Mouse (Mus musculus) hindbrain, embryonic 10.5 days (tissue): Measurements from ENCODE around the gene P3h3. TPM values are rescaled to one million over a fixed set of nuclear protein-coding genes. Genes with fewer than 3 reads are reported as not detected.
A peak's percentile ranks its signal among the peaks of the same experiment; 100 is the strongest.

Source experiments
- DNase-seq: peaks from one replicate; pipeline ENCODE4 v3.0.0-alpha.2; 2017; ENCODE audit warnings: low spot score
- H3K27ac ChIP-seq: fragments of 300-500 bp; sonication (generic); 2 replicates; pipeline ENCODE4 v1.5.1; 2016; ENCODE audit warnings: mild to moderate bottlenecking, moderate library complexity
- H3K27me3 ChIP-seq: fragments of 300-500 bp; sonication (generic); 2 replicates; pipeline ENCODE4 v1.6.1; 2016; ENCODE audit warnings: mild to moderate bottlenecking; ENCODE audit not compliant: poor library complexity, insufficient read depth, severe bottlenecking
- H3K36me3 ChIP-seq: fragments of 300-500 bp; sonication (generic); 2 replicates; pipeline ENCODE4 v1.6.1; 2016; ENCODE audit warnings: mild to moderate bottlenecking, moderate library complexity
- H3K4me1 ChIP-seq: fragments of 300-500 bp; sonication (generic); replicated peaks from 2 replicates; pipeline ENCODE4 v1.6.1; 2016; ENCODE audit warnings: mild to moderate bottlenecking
- H3K4me3 ChIP-seq: fragments of 300-500 bp; sonication (generic); 2 replicates; pipeline ENCODE4 v1.5.1; 2016; ENCODE audit warnings: mild to moderate bottlenecking, moderate library complexity
- H3K9me3 ChIP-seq: fragments of 300-500 bp; sonication (generic); 2 replicates; pipeline ENCODE4 v1.6.1; 2016; ENCODE audit warnings: mild to moderate bottlenecking, moderate library complexity
- WGBS: fragments of 180-500 bp; shearing (Covaris S2); methylation state at CpG from one replicate; pipeline ENCODE4 v1.1.7; 2016; 5-methylcytosine and 5-hydroxymethylcytosine counted together
- polyA plus RNA-seq: library from polyadenylated mRNA; unstranded; fragments of >200 nt; fragmentation: Nextera tagmentation; extraction: Ambion mirVana; gene quantifications from 2 replicates; pipeline ENCODE4 v1.2.1, GENCODE M21; 2016

P3h3 gene
- polyA plus RNA-seq, 1 experiment from 2014 or later: 13.4 TPM

- DNase-seq: no peak
- H3K27me3 ChIP-seq: no peaks in the 10 kb centered on the region
- H3K9me3 ChIP-seq: no peaks in the 10 kb centered on the region
- no peak within 1 kb of the TSS for H3K4me3 ChIP-seq
- no peaks in the 10 kb centered on the region for H3K36me3 ChIP-seq
- no peak within 1 kb of the TSS for H3K27ac ChIP-seq
- 0 out of 2 replicates have a peak, but pooled peaks cover 5% of the 10 kb centered on the region for H3K4me1 ChIP-seq
- 93% methylated on average over 9 of the region's 9 CpGs for WGBS
Observed at GRCm38 (mm10) chr6:124887986-124888385, 30.4 kb upstream of the P3h3 start, which contains the start of gene Cd4. Gene Cd4 (minus strand): TSS chr6:124888221.

- Histone ChIP-seq H3K4me1 (0 out of 2 replicates have a peak, but pooled peaks cover 5% of the 10 kb centered on the region), H3K27me3 (no peaks in the 10 kb centered on the region), H3K36me3 (no peaks in the 10 kb centered on the region), H3K4me3 (no peak overlapping the region), H3K27ac (no peak overlapping the region), H3K9me3 (no peaks in the 10 kb centered on the region)
- no peak for DNase-seq
- WGBS: 91% methylated on average over 8 of the region's 8 CpGs
Observed at GRCm38 (mm10) chr6:124885956-124886381, 28.4 kb upstream of the P3h3 start.

- Histone ChIP-seq H3K4me3 (no peak overlapping the region), H3K36me3 (no peaks in the 10 kb centered on the region), H3K4me1 (0 out of 2 replicates have a peak, but pooled peaks cover 5% of the 10 kb centered on the region), H3K27ac (no peak overlapping the region), H3K27me3 (no peaks in the 10 kb centered on the region), H3K9me3 (no peaks in the 10 kb centered on the region)
- 79% methylated on average over 10 of the region's 10 CpGs for WGBS
- DNase-seq: no peak
Observed at GRCm38 (mm10) chr6:124884714-124885500, 27.4 kb upstream of the P3h3 start.

GRCm38 (mm10) chr6:124883351-124883750 lies 25.8 kb upstream of the P3h3 start:
- Histone ChIP-seq H3K4me3 (no peak overlapping the region), H3K27ac (no peak overlapping the region), H3K36me3 (no peaks in the 10 kb centered on the region), H3K4me1 (0 out of 2 replicates have a peak, but pooled peaks cover 7% of the 10 kb centered on the region), H3K27me3 (0 out of 2 replicates have a peak, but pooled peaks cover 4% of the 10 kb centered on the region), H3K9me3 (no peaks in the 10 kb centered on the region)
- DNase-seq: no peak
- WGBS: 78% methylated on average over 10 of the region's 10 CpGs

GRCm38 (mm10) chr6:124881821-124882220 lies 24.3 kb upstream of the P3h3 start:
- Histone ChIP-seq H3K36me3 (no peaks in the 10 kb centered on the region), H3K27ac (no peak overlapping the region), H3K27me3 (0 out of 2 replicates have a peak, but pooled peaks cover 4% of the 10 kb centered on the region), H3K4me1 (0 out of 2 replicates have a peak, but pooled peaks cover 7% of the 10 kb centered on the region), H3K9me3 (no peaks in the 10 kb centered on the region), H3K4me3 (no peak overlapping the region)
- DNase-seq: no peak
- WGBS: 90% methylated on average over 9 of the region's 9 CpGs

- no peak overlapping the region for H3K4me3 ChIP-seq
- 54% methylated on average over 6 of the region's 6 CpGs for WGBS
- H3K27me3 ChIP-seq: 0 out of 2 replicates have a peak, but pooled peaks cover 4% of the 10 kb centered on the region
- 0 out of 2 replicates have a peak, but pooled peaks cover 2% of the 10 kb centered on the region for H3K4me1 ChIP-seq
- H3K27ac ChIP-seq: no peak overlapping the region
- no peaks in the 10 kb centered on the region for H3K9me3 ChIP-seq
- DNase-seq: no peak
- H3K36me3 ChIP-seq: no peaks in the 10 kb centered on the region
Observed at GRCm38 (mm10) chr6:124879390-124879789, 21.8 kb upstream of the P3h3 start.

GRCm38 (mm10) chr6:124874348-124874747 lies 16.8 kb upstream of the P3h3 start:
- Histone ChIP-seq H3K9me3 (no peaks in the 10 kb centered on the region), H3K27me3 (0 out of 2 replicates have a peak, but pooled peaks cover 2% of the 10 kb centered on the region), H3K27ac (no peak overlapping the region), H3K36me3 (no peaks in the 10 kb centered on the region), H3K4me1 (0 out of 2 replicates have a peak, but pooled peaks cover under 1% of the 10 kb centered on the region), H3K4me3 (no peak overlapping the region)
- 49% methylated on average over 3 of the region's 3 CpGs for WGBS
- DNase-seq: no peak

- WGBS: 62% methylated on average over 7 of the region's 7 CpGs
- Histone ChIP-seq H3K27me3 (peaks cover 49% of the 10 kb centered on the region), H3K27ac (peak overlapping the region; percentile 53), H3K4me3 (no peak overlapping the region), H3K36me3 (no peaks in the 10 kb centered on the region), H3K4me1 (peaks cover 48% of the 10 kb centered on the region), H3K9me3 (no peaks in the 10 kb centered on the region)
- no peak for DNase-seq
Observed at GRCm38 (mm10) chr6:124866560-124866959, 9.0 kb upstream of the P3h3 start.

GRCm38 (mm10) chr6:124865766-124866362 lies 8.3 kb upstream of the P3h3 start:
- Histone ChIP-seq H3K4me3 (no peak overlapping the region), H3K27ac (peak overlapping the region; percentile 53), H3K27me3 (peaks cover 54% of the 10 kb centered on the region), H3K9me3 (no peaks in the 10 kb centered on the region), H3K36me3 (peaks cover 5% of the 10 kb centered on the region; the same call in 1 of the 2 replicates), H3K4me1 (peaks cover 55% of the 10 kb centered on the region)
- no peak for DNase-seq
- 64% methylated on average over 18 of the region's 18 CpGs for WGBS

- no peaks in the 10 kb centered on the region for H3K9me3 ChIP-seq
- peaks cover 5% of the 10 kb centered on the region; the same call in 1 of the 2 replicates for H3K36me3 ChIP-seq
- H3K4me3 ChIP-seq: peak within 1 kb of the TSS; percentile 71
- H3K27me3 ChIP-seq: peaks cover 62% of the 10 kb centered on the region
- H3K27ac ChIP-seq: peak within 1 kb of the TSS; percentile 94
- H3K4me1 ChIP-seq: peaks cover 72% of the 10 kb centered on the region
- DNase-seq: peak; percentile 76
- under 1% methylated on average over 43 of the region's 43 CpGs for WGBS
Observed at GRCm38 (mm10) chr6:124863658-124864298, 6.2 kb upstream of the P3h3 start, which contains the start of gene Gpr162. Gene Gpr162 (minus strand): TSS chr6:124863983.

GRCm38 (mm10) chr6:124863125-124863657 lies 5.6 kb upstream of the P3h3 start:
- no peaks in the 10 kb centered on the region for H3K9me3 ChIP-seq
- H3K27me3 ChIP-seq: peaks cover 68% of the 10 kb centered on the region
- WGBS: 0% methylated on average over 16 of the region's 16 CpGs
- peak overlapping the region; percentile 94 for H3K27ac ChIP-seq
- DNase-seq: peak; percentile 26
- H3K4me3 ChIP-seq: peak overlapping the region; percentile 71
- H3K36me3 ChIP-seq: peaks cover 5% of the 10 kb centered on the region; the same call in 1 of the 2 replicates
- peaks cover 78% of the 10 kb centered on the region for H3K4me1 ChIP-seq

GRCm38 (mm10) chr6:124862406-124863124 lies 5.0 kb upstream of the P3h3 start:
- 13% methylated on average over 8 of the region's 8 CpGs for WGBS
- Histone ChIP-seq H3K9me3 (no peaks in the 10 kb centered on the region), H3K27me3 (peaks cover 71% of the 10 kb centered on the region), H3K4me3 (peak overlapping the region; percentile 71), H3K4me1 (peaks cover 85% of the 10 kb centered on the region), H3K27ac (peak overlapping the region; percentile 94), H3K36me3 (peaks cover 5% of the 10 kb centered on the region; the same call in 1 of the 2 replicates)
- DNase-seq: no peak
